Mouse (Mus musculus): ENCODE measurements around the gene Rasgef1b. TPM values are rescaled to one million over a fixed set of nuclear protein-coding genes. Genes with fewer than 3 reads are reported as not detected.
"Not testable (repeated sequence)": the region's sequence is repeated elsewhere in the genome, so short reads cannot be mapped to it uniquely, and the experiment has no call there.

Rasgef1b gene
- total and polyA plus RNA-seq, 3 experiments, result 0.17 to 0.26 (median 0.21) TPM

GRCm38 (mm10) chr5:99223869-99224498 lies 504.9 kb downstream of the Rasgef1b start:
- DNase-seq (ENCODE audit: extremely low read depth), result no peak
- H3K4me1 ChIP-seq (ENCODE audit: control insufficient read depth in 1 of 2, insufficient read depth in 2 of 2), result peaks cover 0 to 11% of the 10 kb centered on the region in 2 experiments; a peak in 2 of 4 replicates
- no peaks in the 10 kb centered on the region for H3K36me3 ChIP-seq (replicated peaks in 1 of 2; ENCODE audit: control insufficient read depth in 1 of 2, insufficient read depth in 1 of 2, low read length in 1 of 2)
- in situ Hi-C loops (cut with MboI; ENCODE audit: low pct_ligation_motif_present, low pct_unique_long_range_greater_than_20kb, low sequenced_read_pairs) (loop anchor here (25.0 kb wide), 1 partner anchor 663 kb away; no protein-coding TSS in a partner anchor), dilution Hi-C loops (cut with MboI; ENCODE audit: extremely low pct_ligation_motif_present, extremely low pct_unique_long_range_greater_than_20kb, low sequenced_read_pairs) (no loop called here)
- no peak overlapping the region for H3K4me3 ChIP-seq (replicated peaks in 1 of 3; ENCODE audit: low read depth in 2 of 3, low read length in 2 of 3, poor library complexity in 1 of 3)
- TF ChIP-seq EP300 (IDR thresholded peaks at IDR 0.05; ENCODE audit: low read length) (no peak), RCOR1 (conservative IDR thresholded peaks at IDR 0.05; ENCODE audit: low read depth, low read length) (no peak), JUND (conservative IDR thresholded peaks at IDR 0.05; ENCODE audit: low read depth, low read length) (no peak), ZNF384 (IDR thresholded peaks at IDR 0.05; ENCODE audit: low read depth, low read length) (no peak), MXI1 (IDR thresholded peaks at IDR 0.05; ENCODE audit: low read depth, low read length) (no peak), ZC3H11A (IDR thresholded peaks at IDR 0.05; ENCODE audit: low read depth, low read length) (no peak), MAFK (IDR thresholded peaks at IDR 0.05; ENCODE audit: insufficient replicate concordance, low read length) (no peak), KAT2A (IDR thresholded peaks at IDR 0.05; ENCODE audit: insufficient replicate concordance, low read length) (no peak), MYC (IDR thresholded peaks at IDR 0.05; ENCODE audit: low read depth, low read length) (no peak), SMC3 (IDR thresholded peaks at IDR 0.05; ENCODE audit: low read depth, low read length) (no peak), TCF12 (IDR thresholded peaks at IDR 0.05; ENCODE audit: low read depth, low read length) (no peak), ZMIZ1 (IDR thresholded peaks at IDR 0.05; ENCODE audit: low read depth, low read length) (no peak), MAX (IDR thresholded peaks at IDR 0.05; ENCODE audit: low read length) (no peak), NELFE (IDR thresholded peaks at IDR 0.05; ENCODE audit: low read depth, low read length) (no peak), CTCF (conservative IDR thresholded peaks at IDR 0.05 in 1 of 2, IDR thresholded peaks at IDR 0.05 in 1 of 2; ENCODE audit: low read depth in 2 of 2, low read length in 2 of 2) (no peak), UBTF (IDR thresholded peaks at IDR 0.05; ENCODE audit: low read depth, low read length) (no peak), USF2 (conservative IDR thresholded peaks at IDR 0.05; ENCODE audit: low read depth, low read length) (no peak), SIN3A (IDR thresholded peaks at IDR 0.05; ENCODE audit: low read length) (no peak), ETS1 (conservative IDR thresholded peaks at IDR 0.05; ENCODE audit: low read depth, low read length) (no peak), E2F4 (IDR thresholded peaks at IDR 0.05; ENCODE audit: insufficient replicate concordance, low read depth, low read length) (no peak)
- no peaks in the 10 kb centered on the region for H3K79me2 ChIP-seq (replicated peaks; ENCODE audit: control insufficient read depth, extremely low read depth, insufficient read depth, poor library complexity, severe bottlenecking)
- no peaks in the 10 kb centered on the region for H3K9me3 ChIP-seq (replicated peaks; ENCODE audit: low read length)
- H3K4me2 ChIP-seq (ENCODE audit: insufficient read depth, low read depth, poor library complexity, severe bottlenecking), result no peak overlapping the region
- H3K27ac ChIP-seq (ENCODE audit: insufficient read depth, low read depth), result no peak overlapping the region
- no peaks in the 10 kb centered on the region for H3K27me3 ChIP-seq (replicated peaks)
- H3K9ac ChIP-seq (ENCODE audit: insufficient read depth, low read depth), result no peak overlapping the region

DNA sequence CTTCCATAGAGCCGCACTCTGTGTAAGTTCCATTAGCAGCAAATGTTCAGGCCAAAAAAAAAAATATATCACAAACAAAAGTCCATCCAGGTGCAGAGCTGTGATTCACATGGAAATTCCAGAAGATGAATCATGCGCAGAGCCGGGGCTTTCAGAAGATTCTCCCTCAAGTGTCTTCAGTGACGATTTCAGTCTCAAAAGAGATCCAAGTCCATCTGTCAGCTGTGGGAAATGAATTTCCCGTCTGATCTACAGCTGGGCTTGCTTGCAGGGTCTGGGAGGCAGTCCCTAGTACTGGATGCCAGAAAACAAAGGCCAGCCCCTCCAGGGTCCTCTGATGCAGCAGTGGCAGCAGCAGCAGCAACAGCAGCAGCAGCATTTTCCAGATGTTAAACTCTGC lies 510.5 kb downstream of the Rasgef1b start:
- H3K36me3 ChIP-seq (replicated peaks in 1 of 2; ENCODE audit: control insufficient read depth in 1 of 2, insufficient read depth in 1 of 2, low read length in 1 of 2), result no peaks in the 10 kb centered on the region
- H3K27me3 ChIP-seq (replicated peaks), result no peaks in the 10 kb centered on the region
- in situ Hi-C loops (cut with MboI; ENCODE audit: low pct_ligation_motif_present, low pct_unique_long_range_greater_than_20kb, low sequenced_read_pairs) (loop anchor here (25.0 kb wide), 1 partner anchor 669 kb away; no protein-coding TSS in a partner anchor), dilution Hi-C loops (cut with MboI; ENCODE audit: extremely low pct_ligation_motif_present, extremely low pct_unique_long_range_greater_than_20kb, low sequenced_read_pairs) (no loop called here)
- no peak for DNase-seq (ENCODE audit: extremely low read depth)
- H3K4me2 ChIP-seq (ENCODE audit: insufficient read depth, low read depth, poor library complexity, severe bottlenecking), result no peak overlapping the region
- H3K27ac ChIP-seq (ENCODE audit: insufficient read depth, low read depth), result no peak overlapping the region
- H3K79me2 ChIP-seq (replicated peaks; ENCODE audit: control insufficient read depth, extremely low read depth, insufficient read depth, poor library complexity, severe bottlenecking), result no peaks in the 10 kb centered on the region
- no peak overlapping the region for H3K9ac ChIP-seq (ENCODE audit: insufficient read depth, low read depth)
- TF ChIP-seq ETS1 (conservative IDR thresholded peaks at IDR 0.05; ENCODE audit: low read depth, low read length) (peak; percentile 37), TCF12 (IDR thresholded peaks at IDR 0.05; ENCODE audit: low read depth, low read length) (no peak)
- no peaks in the 10 kb centered on the region for H3K9me3 ChIP-seq (replicated peaks; ENCODE audit: low read length)
- peaks cover 0 to 31% of the 10 kb centered on the region in 2 experiments; a peak in 2 of 4 replicates for H3K4me1 ChIP-seq (ENCODE audit: control insufficient read depth in 1 of 2, insufficient read depth in 2 of 2)
- H3K4me3 ChIP-seq (replicated peaks in 1 of 3; ENCODE audit: low read depth in 2 of 3, low read length in 2 of 3, poor library complexity in 1 of 3), result no peak overlapping the region

- H3K9me3 ChIP-seq (replicated peaks; ENCODE audit: low read length); H3K9ac ChIP-seq (ENCODE audit: insufficient read depth, low read depth); H3K27me3 ChIP-seq (replicated peaks); H3K4me2 ChIP-seq (ENCODE audit: insufficient read depth, low read depth, poor library complexity, severe bottlenecking); H3K79me2 ChIP-seq (replicated peaks; ENCODE audit: control insufficient read depth, extremely low read depth, insufficient read depth, poor library complexity, severe bottlenecking); dilution Hi-C loops (cut with MboI; ENCODE audit: extremely low pct_ligation_motif_present, extremely low pct_unique_long_range_greater_than_20kb, low sequenced_read_pairs); H3K36me3 ChIP-seq (replicated peaks in 1 of 2; ENCODE audit: control insufficient read depth in 1 of 2, insufficient read depth in 1 of 2, low read length in 1 of 2); H3K27ac ChIP-seq (ENCODE audit: insufficient read depth, low read depth); H3K4me3 ChIP-seq (replicated peaks in 1 of 3; ENCODE audit: low read depth in 2 of 3, low read length in 2 of 3, poor library complexity in 1 of 3); DNase-seq (ENCODE audit: extremely low read depth): not testable (repeated sequence)
- in situ Hi-C loops (cut with MboI; ENCODE audit: low pct_ligation_motif_present, low pct_unique_long_range_greater_than_20kb, low sequenced_read_pairs), result loop anchor here (25.0 kb wide), 1 partner anchor 671 kb away; no protein-coding TSS in a partner anchor
- H3K4me1 ChIP-seq (ENCODE audit: control insufficient read depth in 1 of 2, insufficient read depth in 2 of 2), result peaks cover 0 to 31% of the 10 kb centered on the region in 2 experiments; a peak in 2 of 4 replicates
These were observed 512.2 kb downstream of the Rasgef1b start for GRCm38 (mm10) chr5:99216588-99217152.
